Mouse (Mus musculus) G1E-ER4 (cell line): ENCODE measurements around the gene Ifitm10. TPM values are rescaled to one million over a fixed set of nuclear protein-coding genes. Genes with fewer than 3 reads are reported as not detected.

Experiments used
- GATA1 ChIP-seq: IDR thresholded peaks from one replicate; pipeline ENCODE4 v1.8.0; 2012; ENCODE audit warnings: low read length, inconsistent platforms
- polyA plus RNA-seq: library from polyadenylated mRNA; stranded (reverse); fragments of >175 nt; gene quantifications from 2 replicates; pipeline ENCODE4 v1.2.3, GENCODE M21; 2012

The Ifitm10 gene
- polyA plus RNA-seq, 1 experiment: 0.06 TPM

DNA sequence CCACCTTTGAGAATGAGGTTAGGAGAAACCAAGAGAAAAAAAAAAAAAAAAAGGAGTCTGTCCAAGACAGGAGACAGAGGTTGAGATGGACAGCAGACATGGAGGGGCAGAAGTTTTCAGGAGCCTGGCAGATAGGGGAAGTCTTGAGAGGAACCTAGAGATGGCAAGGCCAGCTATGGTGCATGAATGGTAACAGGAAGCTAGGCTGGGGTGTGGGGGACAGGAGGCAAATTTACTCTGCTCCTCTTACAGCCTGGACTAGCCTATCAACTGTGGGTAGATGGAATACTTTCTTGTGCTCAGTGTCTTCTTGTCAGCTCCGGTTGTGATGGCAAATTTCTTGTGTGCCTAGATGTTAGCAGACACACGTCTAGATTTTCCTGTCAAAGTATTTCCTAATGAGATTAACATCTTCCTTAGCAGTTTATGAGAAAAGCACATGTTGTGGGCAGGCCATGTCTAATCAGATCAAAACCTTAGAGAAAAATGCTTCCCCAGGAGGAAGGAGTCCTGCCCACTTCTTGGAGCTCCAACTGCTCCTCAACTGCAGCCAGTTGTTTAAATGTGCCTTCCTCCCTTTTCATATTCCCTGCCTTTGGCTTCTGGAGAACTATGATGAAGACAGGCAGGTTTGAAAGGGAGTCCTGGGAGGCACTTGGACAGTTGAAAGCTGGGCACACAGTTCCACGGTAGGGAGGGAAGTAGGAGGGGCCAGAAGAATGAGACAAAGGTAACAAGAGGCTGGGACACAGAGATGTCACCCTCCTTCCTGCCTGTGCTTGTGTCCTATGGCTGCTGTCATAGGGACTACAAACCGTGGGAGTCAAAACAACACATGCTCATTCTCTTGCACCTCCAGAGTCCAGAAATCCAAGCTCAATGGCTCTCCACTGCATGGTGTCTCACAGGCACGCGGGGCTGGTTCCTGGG lies 21.0 kb upstream of the Ifitm10 start:
- TF ChIP-seq GATA1: no peak

DNA sequence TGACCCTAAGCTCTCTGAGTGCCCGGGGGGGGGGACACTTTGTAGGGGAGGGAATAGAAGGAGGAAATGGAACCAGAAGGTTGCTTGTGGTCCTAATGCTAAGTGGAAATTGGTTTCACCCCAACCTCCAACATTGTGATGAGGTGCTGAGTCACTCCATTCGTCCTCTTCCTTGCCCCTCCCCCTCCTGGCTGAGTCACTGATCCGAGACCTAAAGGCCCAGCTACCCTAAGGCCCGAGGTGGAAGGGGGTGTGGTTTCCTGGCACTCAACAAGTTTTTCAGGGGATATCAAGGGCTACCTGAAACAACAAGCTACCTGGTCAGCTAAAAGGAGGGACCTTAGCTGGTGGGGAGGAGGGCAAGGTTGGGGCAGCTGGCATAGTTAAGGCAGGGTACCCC lies 19.6 kb upstream of the Ifitm10 start:
- no peak for TF ChIP-seq GATA1

DNA sequence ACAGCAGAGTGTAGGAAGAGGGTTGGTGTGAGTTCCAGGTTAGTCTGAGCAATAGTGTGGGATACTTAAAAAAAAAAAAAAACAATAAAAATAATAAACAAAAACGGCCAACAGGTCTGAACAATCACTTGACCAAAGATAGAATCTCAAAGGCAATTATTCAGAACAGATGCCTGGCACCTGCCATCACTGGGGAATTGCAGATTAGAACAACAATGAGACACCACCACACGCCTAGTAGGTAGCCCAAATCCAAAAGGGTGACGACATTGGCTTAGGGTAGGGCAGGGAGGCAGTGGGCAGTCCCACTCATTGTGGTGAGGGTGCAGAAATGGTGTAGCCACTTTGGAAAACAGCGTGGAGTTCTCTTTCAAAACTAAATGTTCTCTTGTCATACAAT lies 18.1 kb upstream of the Ifitm10 start:
- no peak for TF ChIP-seq GATA1

DNA sequence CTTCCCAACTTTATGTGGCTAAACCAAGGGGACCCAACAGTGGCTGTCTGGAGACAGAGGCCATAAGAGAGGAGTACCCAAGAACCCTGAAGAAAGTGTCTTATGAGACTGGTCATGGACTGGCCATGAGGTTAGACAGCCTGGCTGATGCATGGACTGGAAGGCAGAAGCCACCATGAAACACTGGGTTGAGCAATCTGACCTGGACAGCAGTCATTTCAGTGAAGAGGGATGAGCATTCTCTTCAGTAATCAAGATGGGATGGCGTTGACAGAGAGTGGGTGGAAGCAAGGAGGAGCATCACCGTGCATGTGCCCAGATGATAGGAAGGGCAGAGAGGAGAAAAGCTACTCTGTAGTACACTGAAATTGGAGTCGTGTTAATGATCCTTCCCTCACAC lies 17.6 kb upstream of the Ifitm10 start:
- TF ChIP-seq GATA1: no peak

DNA sequence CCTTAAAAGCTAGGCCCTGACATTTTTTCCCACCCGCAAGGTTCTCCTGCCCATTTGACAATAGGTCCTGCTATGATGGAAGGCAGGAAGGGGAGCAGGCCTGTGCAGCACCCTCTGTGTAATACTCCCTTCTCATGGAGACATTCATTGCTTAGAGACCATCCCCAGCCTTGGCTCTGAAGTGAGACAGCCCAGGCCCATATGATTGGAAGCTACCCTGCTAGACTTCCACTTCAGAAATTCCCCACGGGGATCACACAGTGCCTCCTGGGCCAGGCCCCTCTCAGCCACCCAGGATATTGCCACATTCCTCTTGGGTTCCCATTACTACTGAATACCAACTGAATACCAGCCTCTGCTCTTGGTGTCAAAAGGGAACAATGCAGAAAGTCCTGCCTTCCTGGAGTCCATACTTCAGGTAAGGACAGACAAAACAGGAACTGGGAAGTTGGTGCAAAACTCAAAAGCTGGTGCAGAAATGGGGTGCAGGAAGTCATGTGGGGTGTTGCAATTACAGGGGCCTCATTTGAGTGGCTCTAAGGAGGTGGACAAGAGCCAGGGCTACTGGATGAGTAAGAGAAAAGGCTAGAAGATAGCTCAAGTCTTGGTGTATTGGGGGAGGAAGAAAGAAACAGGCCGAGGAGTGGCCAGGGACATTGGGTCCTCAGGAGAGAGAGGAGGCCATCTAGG lies 16.6 kb upstream of the Ifitm10 start:
- no peak for TF ChIP-seq GATA1

DNA sequence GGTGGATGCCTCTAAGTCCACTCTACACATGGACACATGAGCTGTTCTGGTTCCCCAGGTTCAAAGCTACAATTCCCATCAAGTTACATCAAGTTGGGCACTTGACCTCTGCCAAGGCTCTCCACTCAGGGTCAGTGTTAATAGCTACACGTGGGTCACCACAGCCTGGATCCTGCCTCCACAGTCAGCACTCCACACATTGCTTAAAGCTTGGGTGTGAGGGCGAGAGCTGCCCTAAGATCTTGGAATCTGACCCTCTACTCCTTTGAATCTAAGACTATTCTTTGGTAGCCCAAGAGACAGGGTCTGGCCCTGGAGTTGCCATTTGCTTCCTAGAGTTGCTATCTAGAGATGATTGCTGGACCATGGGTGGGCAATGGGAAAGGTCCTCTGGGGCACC lies 15.2 kb upstream of the Ifitm10 start:
- TF ChIP-seq GATA1: no peak

DNA sequence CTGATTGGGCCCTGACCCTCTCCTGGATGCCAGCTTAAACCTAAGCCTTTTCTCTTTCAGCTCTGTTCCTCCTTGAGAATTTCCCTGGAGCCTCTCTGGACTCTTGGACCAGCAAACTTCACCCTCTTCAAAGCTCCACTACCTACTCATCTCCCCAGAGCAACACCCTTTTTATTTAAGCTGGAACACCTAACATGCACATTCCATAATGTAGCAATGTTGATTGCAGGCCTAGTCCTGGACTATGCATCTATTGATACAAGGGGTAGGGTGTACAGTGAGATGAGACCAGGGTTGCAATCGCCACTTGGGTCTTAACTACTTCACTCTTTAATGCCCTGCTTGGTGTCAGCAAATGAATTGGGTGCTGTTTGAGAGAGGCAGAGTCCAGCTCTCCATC lies 14.6 kb upstream of the Ifitm10 start:
- no peak for TF ChIP-seq GATA1

DNA sequence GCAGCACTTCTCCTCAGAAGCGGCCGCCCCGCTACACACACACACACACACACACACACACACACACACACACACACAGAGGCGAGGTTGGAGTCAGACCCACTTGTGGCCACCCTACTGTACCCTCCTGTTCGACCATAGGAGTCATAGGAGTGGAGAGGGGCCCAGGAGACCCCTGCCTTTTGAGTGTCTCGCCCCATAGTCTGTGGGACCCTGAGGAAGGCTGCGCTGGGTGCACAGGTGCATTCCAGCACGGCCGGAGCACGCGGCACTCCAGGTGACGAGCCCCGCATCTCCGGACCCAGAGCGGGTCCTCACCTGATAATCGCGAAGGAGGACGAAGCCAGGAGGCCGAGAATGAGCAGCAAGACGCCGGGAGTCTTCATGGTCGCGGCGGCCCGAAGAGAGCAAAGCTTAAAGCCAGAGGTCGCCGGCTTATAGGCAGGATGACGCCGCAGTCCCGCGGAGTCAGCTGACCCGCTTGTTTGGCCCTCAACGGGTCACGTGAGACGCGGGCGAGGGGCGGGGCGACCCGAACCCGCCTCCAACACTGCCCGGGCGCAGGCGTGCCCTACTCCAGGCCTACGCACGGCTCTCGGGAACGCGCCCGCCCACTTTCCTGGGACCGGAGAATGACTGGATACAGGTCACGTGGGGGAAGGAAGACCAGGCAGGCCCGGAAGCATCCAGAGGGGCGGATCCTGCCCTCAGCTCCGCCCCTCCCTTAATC lies 14.0 kb upstream of the Ifitm10 start, which contains the start of gene Ctsd:
TSS of gene Ctsd (minus strand) at position 620 of the 730 bp plus-strand sequence.
- no peak for TF ChIP-seq GATA1

DNA sequence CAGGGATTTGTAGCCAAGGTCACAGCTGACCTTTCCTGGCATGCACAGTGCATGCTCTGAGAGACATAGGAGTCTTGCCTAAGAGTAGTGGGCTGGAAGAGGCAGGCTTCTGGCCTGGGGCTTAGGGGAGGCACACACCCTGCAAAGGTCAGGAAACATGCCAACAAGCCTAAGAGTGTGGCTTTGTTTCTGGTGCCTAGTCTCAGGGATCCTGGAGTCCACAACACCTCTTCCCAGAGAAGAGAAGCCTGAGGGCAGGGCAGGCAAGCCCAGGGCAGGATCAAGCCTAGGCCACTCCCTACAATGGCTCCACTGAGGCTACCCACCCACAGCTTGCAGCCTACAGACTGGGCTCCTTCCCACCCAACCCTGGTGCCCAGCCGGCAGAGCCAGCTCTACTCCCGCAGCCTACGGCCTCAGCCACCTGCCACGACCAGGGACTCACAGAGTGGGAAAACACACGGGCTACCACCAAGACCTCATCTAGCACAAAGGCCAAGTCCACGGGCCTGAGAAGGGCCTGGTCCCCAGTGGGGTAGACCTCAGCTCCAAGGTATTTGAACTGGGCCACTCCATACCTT lies 13.2 kb upstream of the Ifitm10 start:
- TF ChIP-seq GATA1: no peak

DNA sequence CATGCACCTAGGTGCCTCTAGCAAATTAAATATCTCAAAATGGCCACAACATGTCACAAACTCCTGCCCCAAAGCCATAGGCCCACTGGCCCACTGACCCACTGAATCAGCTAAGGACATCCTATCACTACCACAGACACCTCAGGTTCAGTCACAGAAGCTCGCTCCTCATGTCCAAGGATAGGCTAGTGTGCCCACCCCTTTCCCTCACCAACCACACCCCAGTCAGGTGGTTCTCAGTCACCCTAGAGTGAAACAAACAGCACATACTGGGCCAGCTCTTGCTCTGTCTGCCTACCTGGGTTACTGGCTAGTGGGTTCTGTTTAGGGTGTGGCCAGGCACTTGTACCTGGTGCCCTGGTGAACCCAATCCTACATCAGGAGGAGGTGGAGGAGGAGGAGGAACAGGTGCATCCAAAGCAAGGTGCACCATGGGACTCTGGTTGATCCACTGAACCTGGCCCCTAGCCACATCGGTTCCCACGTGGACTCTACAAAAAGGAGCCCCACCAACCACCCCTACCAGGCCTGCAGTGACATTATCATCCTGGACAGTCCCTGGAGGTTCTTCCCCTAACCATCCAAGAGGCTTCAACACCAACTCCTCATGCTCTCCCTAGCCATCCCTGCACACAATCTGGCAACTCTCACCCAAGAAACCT lies 12.3 kb upstream of the Ifitm10 start:
- TF ChIP-seq GATA1: no peak

DNA sequence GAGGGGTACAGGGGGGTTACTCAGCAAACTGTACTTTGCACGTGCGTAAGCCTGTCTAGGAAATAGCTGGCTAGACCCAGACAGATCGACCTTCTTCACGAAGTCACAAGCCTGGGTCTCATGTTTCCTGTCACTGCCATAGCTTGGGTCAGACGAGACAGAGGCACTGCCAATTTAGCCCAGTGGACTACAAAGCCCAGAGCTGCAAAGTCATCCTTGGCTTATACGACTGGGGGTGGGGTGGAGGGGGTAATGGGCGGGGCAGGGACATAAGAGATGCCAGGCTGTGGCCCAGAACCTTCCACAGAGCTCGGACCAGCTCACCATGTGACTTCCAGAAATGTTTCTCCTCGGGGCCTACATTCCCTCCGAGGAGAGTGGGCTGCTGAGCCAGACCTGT lies 10.8 kb upstream of the Ifitm10 start:
- no peak for TF ChIP-seq GATA1

DNA sequence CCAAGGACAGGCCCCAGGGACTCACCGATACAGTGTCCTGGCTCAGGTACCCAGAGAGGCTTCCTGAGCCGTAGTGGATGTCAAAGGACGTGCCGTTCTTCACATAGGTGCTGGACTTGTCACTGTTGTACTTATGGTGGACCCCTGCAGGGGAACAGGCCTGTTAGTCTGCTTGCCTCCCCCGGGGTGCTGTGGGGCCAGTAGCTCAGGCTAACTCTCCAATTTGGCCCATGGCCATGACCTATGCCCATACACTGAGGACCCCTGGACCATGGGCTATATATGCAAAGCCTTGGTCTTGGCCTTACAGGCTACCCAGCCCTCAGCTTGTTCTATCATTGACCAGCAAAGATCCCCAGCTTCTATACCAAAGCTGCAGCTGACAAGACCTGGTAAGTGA lies 9.0 kb upstream of the Ifitm10 start, which contains the start of gene Gm49369:
TSS of gene Gm49369 (minus strand) at position 101 of the 400 bp plus-strand sequence.
- TF ChIP-seq GATA1: no peak

DNA sequence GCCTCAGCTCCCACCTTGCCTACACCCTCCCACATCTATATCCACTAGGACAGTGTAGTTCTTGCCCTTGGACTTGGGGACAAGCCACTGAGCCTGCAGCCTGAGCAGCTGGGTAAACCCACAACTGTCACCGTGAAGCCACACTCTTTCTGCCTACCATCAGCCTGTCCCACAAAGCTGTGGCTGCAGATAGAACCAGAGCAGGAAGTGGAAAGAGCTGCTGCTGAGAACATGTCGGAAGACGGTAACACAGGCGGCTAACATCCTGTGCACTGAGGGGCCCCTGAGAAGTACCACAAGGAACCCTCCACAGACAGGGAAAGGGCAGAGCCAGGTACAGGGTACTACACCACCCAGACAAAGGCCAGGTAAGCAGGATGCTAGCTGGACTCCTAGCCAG lies 7.6 kb upstream of the Ifitm10 start:
- TF ChIP-seq GATA1: no peak

DNA sequence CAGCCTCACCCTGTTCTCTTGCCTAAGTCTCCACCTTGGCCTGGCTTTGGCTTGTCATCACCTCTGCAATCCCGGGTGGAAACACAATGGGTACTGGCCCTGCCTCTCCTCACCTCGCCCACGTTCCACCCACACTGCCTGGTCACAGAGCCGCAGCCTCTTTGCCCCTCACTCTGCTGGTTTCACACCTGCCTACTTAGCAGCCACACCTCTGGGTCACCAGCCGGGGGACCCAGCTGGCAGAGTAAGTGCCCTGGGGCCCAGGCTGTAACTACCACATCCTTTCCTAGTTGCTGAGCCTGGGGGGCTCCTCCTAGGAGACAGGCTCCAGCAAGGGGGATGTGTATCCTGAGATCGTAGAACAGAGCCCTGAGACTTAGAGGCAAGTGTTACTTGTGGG lies 5.6 kb upstream of the Ifitm10 start:
- TF ChIP-seq GATA1: no peak
